Mouse (Mus musculus) MEL (cell line): ENCODE measurements at regions not wholly inside any gene's neighbourhood (a gene's known extent, or its start where the extent isn't known, plus 50 kb on each side); places are given as distances from the start of the nearest gene placed in this dataset.
"Not testable (repeated sequence)": the region's sequence is repeated elsewhere in the genome, so short reads cannot be mapped to it uniquely, and the experiment has no call there.

Source experiments
- DNase-seq: peaks from one replicate; pipeline ENCODE4 v3.0.0; 2011; ENCODE audit warnings: low read depth, low spot score
- H3K27ac ChIP-seq: 2 replicates; pipeline ENCODE4 v1.5.1; 2012; ENCODE audit warnings: low read depth, mild to moderate bottlenecking, control low read depth, low read length, moderate library complexity; ENCODE audit not compliant: control insufficient read depth
- H3K27me3 ChIP-seq, 2 experiments: fragments of 150-350 bp in 1 of 2; sonication (generic) in 1 of 2; 2 replicates each; pipeline ENCODE4 v1.6.1; 2012; ENCODE audit warnings: low read length in 2 of 2, mild to moderate bottlenecking in 2 of 2, improper control_type of control experiment in 1 of 2, moderate library complexity in 1 of 2; ENCODE audit not compliant: insufficient read depth in 2 of 2, control insufficient read depth in 1 of 2
- H3K36me3 ChIP-seq, 2 experiments: 2 replicates each; pipeline ENCODE4 v1.6.1; 2012 to 2014; ENCODE audit warnings: low read length in 2 of 2, improper control_type of control experiment in 1 of 2, inconsistent platforms in 1 of 2, mild to moderate bottlenecking in 1 of 2; ENCODE audit not compliant: insufficient read depth in 2 of 2, control insufficient read depth in 1 of 2
- H3K4me1 ChIP-seq, 2 experiments: fragments of 150-350 bp in 1 of 2; sonication (generic) in 1 of 2; 2 replicates each; pipeline ENCODE4 v1.6.1; 2012; ENCODE audit warnings: low read length in 2 of 2, improper control_type of control experiment in 1 of 2, mild to moderate bottlenecking in 1 of 2; ENCODE audit not compliant: insufficient read depth in 2 of 2, control insufficient read depth in 1 of 2
- H3K4me3 ChIP-seq, 2 experiments: fragments of 150-350 bp in 1 of 2; sonication (generic) in 1 of 2; 2 replicates each; pipeline ENCODE4 v1.5.1; 2012; ENCODE audit warnings: low read depth in 2 of 2, low read length in 2 of 2, mild to moderate bottlenecking in 2 of 2, moderate library complexity in 2 of 2, control low read depth in 1 of 2, improper control_type of control experiment in 1 of 2; ENCODE audit not compliant: control insufficient read depth in 1 of 2, insufficient read depth in 1 of 2
- H3K79me2 ChIP-seq: 2 replicates; pipeline ENCODE4 v1.6.1; 2012; ENCODE audit warnings: mild to moderate bottlenecking, low read length, moderate library complexity; ENCODE audit not compliant: control insufficient read depth, poor library complexity, insufficient read depth
- H3K9ac ChIP-seq: 2 replicates; pipeline ENCODE4 v1.6.1; 2012; ENCODE audit warnings: low read depth, mild to moderate bottlenecking, control low read depth, low read length, moderate library complexity; ENCODE audit not compliant: control insufficient read depth, poor library complexity, severe bottlenecking
- H3K9me3 ChIP-seq: fragments of 150-350 bp; sonication (generic); replicated peaks from 2 replicates; pipeline ENCODE4 v1.6.1; 2012; ENCODE audit warnings: mild to moderate bottlenecking, low read length, improper control_type of control experiment, moderate library complexity; ENCODE audit not compliant: insufficient read depth
- BHLHE40 ChIP-seq: IDR thresholded peaks from 2 replicates; pipeline ENCODE4 v1.6.1; 2012; ENCODE audit warnings: low read depth, mild to moderate bottlenecking, inconsistent platforms, low read length, improper control_type of control experiment, borderline replicate concordance
- ETS1 ChIP-seq: IDR thresholded peaks from 2 replicates; pipeline ENCODE4 v1.6.1; 2012; ENCODE audit warnings: low read depth, mild to moderate bottlenecking, inconsistent platforms, low read length, improper control_type of control experiment, moderate library complexity
- GABPA ChIP-seq: IDR thresholded peaks from 2 replicates; pipeline ENCODE4 v1.6.1; 2012; ENCODE audit warnings: low read depth, mild to moderate bottlenecking, inconsistent platforms, low read length, improper control_type of control experiment, moderate library complexity
- GATA1 ChIP-seq: IDR thresholded peaks from 2 replicates; pipeline ENCODE4 v1.6.1; 2011; ENCODE audit warnings: low read depth, low read length, improper control_type of control experiment
- MAX ChIP-seq: IDR thresholded peaks from 2 replicates; pipeline ENCODE4 v1.6.1; 2011; ENCODE audit warnings: low read length, improper control_type of control experiment
- MYB ChIP-seq: IDR thresholded peaks from 2 replicates; pipeline ENCODE4 v1.6.1; 2011; ENCODE audit warnings: mild to moderate bottlenecking, low read depth, low read length, improper control_type of control experiment
- POLR2A ChIP-seq, 2 experiments: IDR thresholded peaks; 2 replicates each; pipeline ENCODE4 v1.6.1; 2011 to 2012; ENCODE audit warnings: low read length in 2 of 2, mild to moderate bottlenecking in 2 of 2, control low read depth in 1 of 2, improper control_type of control experiment in 1 of 2, low read depth in 1 of 2, moderate library complexity in 1 of 2; ENCODE audit not compliant: control insufficient read depth in 1 of 2, insufficient read depth in 1 of 2, poor library complexity in 1 of 2
- RCOR1 ChIP-seq: IDR thresholded peaks from 2 replicates; pipeline ENCODE4 v1.6.1; 2012; ENCODE audit warnings: low read depth, mild to moderate bottlenecking, inconsistent platforms, low read length, improper control_type of control experiment
- TBP ChIP-seq: IDR thresholded peaks from 2 replicates; pipeline ENCODE4 v1.8.0; 2011; ENCODE audit warnings: low read depth, low read length, improper control_type of control experiment
- USF1 ChIP-seq: IDR thresholded peaks from 2 replicates; pipeline ENCODE4 v1.6.1; 2014; ENCODE audit warnings: low read depth, mild to moderate bottlenecking, inconsistent platforms, low read length, improper control_type of control experiment, moderate library complexity
- USF2 ChIP-seq, 2 experiments: IDR thresholded peaks; 2 replicates each; pipeline ENCODE4 v1.6.1; 2011 to 2012; ENCODE audit warnings: improper control_type of control experiment in 2 of 2, low read length in 2 of 2, borderline replicate concordance in 1 of 2, inconsistent platforms in 1 of 2, low read depth in 1 of 2, mild to moderate bottlenecking in 1 of 2; ENCODE audit not compliant: insufficient read depth in 1 of 2

- no peaks in the 10 kb centered on the region for H3K9me3 ChIP-seq
- H3K27ac ChIP-seq, result no peak overlapping the region
- H3K9ac ChIP-seq, result no peak overlapping the region
- no peaks in the 10 kb centered on the region for H3K79me2 ChIP-seq
- H3K36me3 ChIP-seq, result no peaks in the 10 kb centered on the region
- no peak for TF ChIP-seq GABPA
- no peak for TF ChIP-seq RCOR1
- TF ChIP-seq ETS1, result no peak
- no peak for TF ChIP-seq MAX
- TF ChIP-seq TBP, result no peak
- TF ChIP-seq GATA1, result no peak
- no peak for DNase-seq
- H3K4me1 ChIP-seq, result no peaks in the 10 kb centered on the region; a peak in 1 of 4 replicates
- no peak overlapping the region for H3K4me3 ChIP-seq
- H3K27me3 ChIP-seq, result no peaks in the 10 kb centered on the region; a peak in 1 of 4 replicates
Measured at GRCm38 (mm10) chr10:117465058-117465660, 85.3 kb upstream of the Cpsf6 start.

- not testable (repeated sequence) for DNase-seq, H3K27ac ChIP-seq, H3K27me3 ChIP-seq, H3K9ac ChIP-seq, H3K9me3 ChIP-seq, H3K4me3 ChIP-seq, H3K4me1 ChIP-seq, H3K79me2 ChIP-seq, H3K36me3 ChIP-seq
Measured at GRCm38 (mm10) chr10:117464331-117464730, 84.5 kb upstream of the Cpsf6 start.

- no peak overlapping the region for H3K4me3 ChIP-seq
- H3K9me3 ChIP-seq, result no peaks in the 10 kb centered on the region
- H3K36me3 ChIP-seq, result no peaks in the 10 kb centered on the region
- no peak overlapping the region for H3K27ac ChIP-seq
- no peaks in the 10 kb centered on the region; a peak in 1 of 4 replicates for H3K4me1 ChIP-seq
- TF ChIP-seq POLR2A (IDR thresholded peaks at IDR 0.05; ENCODE audit: control insufficient read depth in 1 of 2, insufficient read depth in 1 of 2, low read depth in 1 of 2, low read length in 2 of 2, poor library complexity in 1 of 2) (no peak), MYB (no peak), BHLHE40 (no peak), USF2 (IDR thresholded peaks at IDR 0.05; ENCODE audit: borderline replicate concordance in 1 of 2, insufficient read depth in 1 of 2, low read depth in 1 of 2, low read length in 2 of 2) (no peak), GABPA (no peak), USF1 (no peak)
- no peak overlapping the region for H3K9ac ChIP-seq
- DNase-seq, result no peak
- no peaks in the 10 kb centered on the region for H3K79me2 ChIP-seq
- H3K27me3 ChIP-seq, result no peaks in the 10 kb centered on the region; a peak in 1 of 4 replicates
Measured at GRCm38 (mm10) chr10:117463636-117464035, 83.8 kb upstream of the Cpsf6 start.
